Mouse (Mus musculus) cerebellum, adult 9-10 months (tissue): ENCODE measurements around the gene Mars2.
A peak's percentile ranks its signal among the peaks of the same experiment; 100 is the strongest.

Experiments
- DNase-seq: peaks from one replicate; pipeline ENCODE4 v3.0.0; 2022

The Mars2 gene

GRCm38 (mm10) chr1:55236890-55237642 is at the start of gene Mars2:
Mars2 (plus strand) TSS chr1:55237177.
- DNase-seq, result peak; percentile 91

DNA sequence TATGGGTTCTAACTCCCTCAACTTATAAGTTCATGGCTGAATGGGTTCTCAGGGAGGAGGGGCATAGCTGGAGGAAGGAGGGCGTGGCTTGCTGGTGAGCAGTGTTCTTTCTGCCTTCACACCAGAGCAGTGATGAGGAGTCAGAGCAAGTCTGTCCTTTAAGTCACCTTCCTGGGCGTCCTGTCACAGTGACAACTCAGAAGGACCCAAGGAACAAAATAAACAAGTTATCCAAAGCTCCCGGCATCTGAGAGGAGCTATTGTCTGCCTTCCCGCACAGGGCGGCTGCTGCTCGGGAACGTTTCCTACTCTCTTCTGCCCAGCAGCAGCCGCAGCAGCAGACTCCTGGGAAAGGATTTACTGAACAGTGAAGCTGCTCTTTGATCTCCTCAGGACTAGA is 45.0 kb upstream of the Mars2 start:
- DNase-seq, result no peak

DNA sequence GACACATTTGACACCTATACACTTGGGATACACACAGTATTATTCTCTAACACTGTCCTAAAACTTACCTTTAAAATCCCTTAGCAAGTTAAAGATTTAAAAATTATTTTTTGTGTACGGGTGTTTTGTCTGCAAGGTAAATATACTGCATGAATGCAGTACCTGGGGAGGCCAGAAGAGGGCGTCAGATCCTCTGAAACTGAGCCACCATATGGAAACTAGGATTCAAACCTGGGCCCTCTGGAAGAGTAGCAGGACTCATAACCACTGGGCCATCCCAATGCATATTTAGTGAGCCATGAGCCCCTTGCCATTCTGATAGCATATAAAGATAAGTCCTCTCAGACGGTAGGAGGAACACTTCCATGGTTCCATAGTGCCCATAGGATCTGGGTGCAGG is 44.2 kb upstream of the Mars2 start:
- no peak for DNase-seq

DNA sequence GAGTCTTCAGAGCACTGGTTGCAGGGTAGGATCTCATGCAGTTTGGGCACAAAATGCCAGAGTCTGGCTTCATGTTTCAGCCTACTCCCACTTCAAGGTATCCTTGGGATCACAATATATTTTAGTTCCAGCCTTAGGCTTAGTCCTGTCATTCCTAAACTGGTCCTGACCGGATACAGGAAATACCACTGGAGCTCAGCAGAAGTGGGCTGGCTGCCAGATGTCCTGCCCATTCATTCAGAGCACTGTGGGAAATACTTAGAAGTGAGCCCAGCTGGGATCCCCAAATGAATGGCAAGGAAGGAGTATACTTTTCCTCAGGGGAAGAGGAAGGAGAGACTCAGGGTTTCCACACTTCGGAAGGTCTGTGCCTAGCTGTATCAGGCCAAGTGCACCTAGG is 43.7 kb upstream of the Mars2 start:
- no peak for DNase-seq

GRCm38 (mm10) chr1:55194064-55194915 is 42.7 kb upstream of the Mars2 start:
- peak; percentile 8 for DNase-seq

DNA sequence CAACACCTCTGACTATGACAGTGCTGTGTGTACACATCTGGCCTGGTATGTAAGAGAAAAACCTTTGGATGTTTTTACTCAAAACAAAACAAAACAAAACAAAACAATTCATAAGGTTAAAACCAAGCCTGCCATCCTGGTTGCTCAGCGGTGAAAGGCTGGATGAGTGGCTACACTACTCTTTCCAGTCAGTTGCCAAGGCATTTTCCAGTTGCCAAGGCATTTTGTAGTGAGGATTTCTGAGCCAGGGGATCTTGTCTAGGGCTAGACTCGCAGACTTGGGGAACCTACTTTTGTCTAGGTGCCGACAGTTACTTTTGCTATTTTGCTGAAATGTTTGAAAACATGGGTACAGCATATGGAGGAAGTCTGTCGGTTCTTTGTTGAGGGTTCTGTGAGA is 42.0 kb upstream of the Mars2 start:
- DNase-seq, result no peak

DNA sequence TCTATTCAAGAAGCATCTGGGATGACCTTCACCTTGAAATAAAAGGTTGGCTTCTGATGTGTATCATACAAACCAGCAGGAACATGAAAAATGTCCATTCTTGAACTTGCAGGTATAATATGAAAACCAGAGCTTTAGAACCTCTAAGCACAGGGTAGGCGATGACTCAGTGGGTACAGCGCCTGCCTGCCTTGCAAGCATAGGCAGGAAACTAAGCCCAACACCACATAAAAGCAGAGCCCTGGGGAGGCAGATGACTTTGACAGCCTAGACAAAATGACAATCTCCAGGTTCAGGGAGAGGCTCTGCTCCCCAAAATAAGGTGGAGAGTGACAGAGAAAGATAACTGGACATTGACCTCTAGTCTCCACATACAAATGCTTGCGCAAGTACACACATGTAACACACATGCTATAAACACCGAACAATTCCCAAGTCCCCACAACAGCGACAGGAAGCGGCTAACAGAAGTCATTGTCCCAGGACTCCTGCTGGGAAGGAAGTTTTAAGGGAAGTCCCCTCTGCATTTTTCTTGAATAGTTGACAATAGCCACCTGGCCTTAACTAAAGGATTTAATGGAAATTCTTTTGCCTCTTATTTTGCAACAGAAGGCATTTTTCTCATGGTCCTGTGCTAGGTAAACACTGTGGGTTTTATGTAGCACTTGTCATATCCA is 40.5 kb upstream of the Mars2 start:
- no peak for DNase-seq

DNA sequence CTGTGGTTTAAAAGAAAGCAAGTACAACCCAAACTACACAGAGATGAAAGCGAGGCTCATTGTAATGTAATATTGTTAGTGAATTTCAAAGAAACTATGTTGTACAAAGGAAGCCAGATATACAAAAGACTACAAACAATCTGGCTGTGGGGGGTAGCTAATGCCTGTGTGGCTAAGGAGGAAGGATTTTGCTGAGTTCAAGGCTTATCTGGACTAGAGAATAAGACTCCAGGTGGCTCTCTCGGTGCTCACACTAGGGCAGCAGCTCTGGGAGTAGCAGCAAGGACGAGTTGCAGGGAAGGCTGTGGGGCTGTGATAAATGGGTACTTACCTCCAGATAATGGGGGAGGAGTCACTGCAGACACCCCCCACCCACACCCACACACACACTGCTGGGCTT is 38.3 kb upstream of the Mars2 start:
- DNase-seq, result no peak

DNA sequence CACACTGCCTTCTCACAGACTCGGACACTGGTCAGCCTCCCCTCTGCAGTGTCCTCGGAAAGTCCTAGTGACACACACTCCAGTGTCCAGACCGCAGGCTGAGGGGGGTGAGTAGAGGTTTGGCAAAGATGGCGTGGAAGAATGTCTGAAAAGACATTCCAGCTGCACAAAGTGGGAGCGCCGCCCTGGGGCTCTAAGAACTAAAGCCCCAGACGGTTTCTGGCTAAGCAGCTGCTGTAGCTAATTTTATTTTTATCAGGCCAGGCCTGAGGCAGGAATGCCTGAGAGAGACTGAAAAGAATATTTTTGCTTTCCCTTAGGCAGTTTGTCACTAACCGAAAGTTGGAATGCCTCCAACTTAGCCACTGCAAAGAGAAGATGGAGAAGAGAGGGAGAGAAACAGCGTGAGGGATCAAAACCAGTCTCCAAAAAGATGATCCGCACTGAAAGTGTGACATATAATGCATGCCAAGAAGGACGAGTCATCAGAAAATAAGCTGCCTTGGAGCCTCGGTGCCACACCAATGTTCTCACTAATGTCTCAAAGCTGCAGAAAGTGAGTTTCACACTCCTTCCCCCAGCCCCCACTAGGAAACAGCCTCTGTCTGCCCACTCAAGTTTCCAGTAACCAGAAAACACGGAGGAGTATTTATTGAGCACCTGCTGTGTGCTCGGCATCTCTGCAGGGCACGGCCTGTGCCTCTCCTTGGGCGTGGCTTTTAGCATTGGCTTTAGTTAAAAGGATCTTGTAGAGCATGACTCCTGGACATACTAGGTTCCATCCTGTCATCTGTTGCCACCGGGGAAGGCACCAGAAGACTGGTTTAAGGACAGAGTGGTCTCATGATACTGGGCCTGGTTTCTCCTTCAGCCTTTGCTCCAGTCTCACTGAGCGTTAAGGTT is 34.9 kb upstream of the Mars2 start:
- DNase-seq, result peak; percentile 9

GRCm38 (mm10) chr1:55205808-55206327 is 31.1 kb upstream of the Mars2 start:
- DNase-seq, result no peak

DNA sequence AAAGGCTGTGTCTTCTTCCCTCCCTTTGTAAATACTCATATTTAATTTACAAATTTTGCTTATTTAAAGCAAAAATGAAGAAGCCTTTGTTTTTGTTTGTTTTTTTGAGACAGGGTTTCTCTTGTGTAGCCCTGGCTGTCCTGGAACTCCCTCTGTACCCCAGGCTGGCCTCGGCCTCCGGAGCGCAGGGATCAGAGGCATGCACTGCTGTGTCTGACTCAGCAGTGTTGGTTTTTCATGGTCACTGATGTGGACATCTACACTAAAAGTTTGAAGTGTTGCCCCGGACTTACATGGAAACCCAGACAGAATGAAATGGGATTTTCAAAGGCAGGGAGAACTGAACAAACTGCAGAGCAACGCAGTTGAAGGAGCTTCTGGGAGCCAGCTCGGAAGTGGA is 29.4 kb upstream of the Mars2 start:
- DNase-seq, result no peak

DNA sequence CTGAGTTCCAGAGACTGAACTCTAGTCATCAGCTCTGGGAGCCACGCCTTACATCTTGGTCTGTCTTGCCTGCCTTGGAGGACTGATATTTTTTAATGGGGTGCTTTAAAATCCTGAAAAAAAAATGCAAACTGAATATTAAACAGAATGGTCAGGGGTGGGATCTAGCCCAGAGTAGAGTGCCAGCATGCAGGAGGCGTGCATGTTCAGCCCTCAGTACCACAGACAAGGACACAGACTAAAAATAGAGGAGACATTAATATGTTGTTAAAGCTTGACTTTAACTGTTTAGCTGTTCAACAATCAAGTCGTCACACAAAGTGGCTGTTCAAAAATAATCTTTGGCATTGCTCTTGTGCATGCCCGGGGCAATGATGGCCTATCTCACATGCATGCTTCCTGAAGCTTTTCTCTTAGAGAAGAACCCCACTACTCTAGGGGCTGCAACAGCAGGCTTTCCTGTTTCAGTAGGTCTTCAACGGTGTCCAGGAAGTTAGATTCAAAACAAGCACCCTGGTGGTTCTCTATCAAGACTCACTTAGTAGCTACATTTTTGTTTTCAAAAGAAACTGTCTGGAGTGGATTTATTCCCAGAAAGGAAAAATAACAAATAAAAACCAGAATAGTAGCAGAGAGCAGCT is 28.4 kb upstream of the Mars2 start:
- no peak for DNase-seq

DNA sequence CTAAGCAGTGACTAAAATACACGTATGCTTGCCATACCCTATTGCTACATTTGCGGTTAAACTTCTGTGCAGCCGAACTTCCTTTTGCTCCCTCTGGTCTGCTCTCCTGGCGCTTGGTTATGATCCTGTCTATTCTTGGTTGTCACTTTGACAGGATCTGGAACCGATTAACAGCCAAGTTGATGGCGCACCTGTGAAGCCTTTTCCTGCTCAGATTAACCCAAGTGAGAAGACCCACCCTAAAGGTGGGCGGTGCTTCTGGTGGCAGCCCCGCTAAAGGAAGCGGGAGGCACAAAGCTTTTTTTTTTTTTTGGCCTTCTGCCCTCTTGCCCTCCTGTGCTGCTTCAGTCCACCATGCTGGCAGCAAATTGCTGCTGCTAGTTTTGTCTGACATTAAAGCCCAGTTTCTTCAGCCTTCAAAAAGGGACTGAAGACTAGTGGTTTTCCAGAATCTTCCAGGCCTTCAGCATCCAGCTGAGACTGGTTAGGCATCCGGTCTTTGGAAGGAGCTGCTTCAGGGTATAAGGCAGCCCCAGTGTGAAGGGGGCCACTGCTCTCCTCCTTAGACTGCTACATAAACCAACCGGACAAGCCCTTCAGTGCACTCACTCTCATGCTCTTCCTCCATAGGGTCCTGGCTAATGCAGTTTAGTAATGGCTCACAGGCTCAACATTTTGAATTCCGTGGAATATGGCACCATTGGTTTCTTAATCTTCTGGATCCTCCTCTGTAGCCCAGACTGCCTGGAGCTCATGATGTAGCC is 26.6 kb upstream of the Mars2 start:
- DNase-seq, result no peak

GRCm38 (mm10) chr1:55211081-55211480 is 25.9 kb upstream of the Mars2 start:
- no peak for DNase-seq

GRCm38 (mm10) chr1:55212771-55213170 is 24.2 kb upstream of the Mars2 start:
- no peak for DNase-seq

DNA sequence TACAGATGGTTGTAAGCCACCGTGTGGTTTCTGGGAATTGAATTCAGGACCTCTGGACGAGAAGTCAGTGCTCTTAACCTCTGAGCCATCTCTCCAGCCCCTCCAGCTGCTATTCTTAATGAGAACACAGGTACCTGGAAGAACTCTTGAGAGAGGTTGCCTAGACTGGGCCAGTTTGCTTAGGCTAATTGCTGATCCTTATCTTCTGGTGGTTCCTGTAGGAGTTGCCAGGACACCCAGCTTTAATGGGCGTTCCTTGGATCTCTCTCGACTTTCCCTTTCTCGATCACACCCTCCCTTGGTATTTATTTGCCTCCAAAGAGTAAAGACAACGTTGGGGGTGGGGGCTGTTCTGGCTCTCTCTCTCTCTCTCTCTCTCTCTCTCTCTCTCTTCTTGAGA is 23.5 kb upstream of the Mars2 start:
- no peak for DNase-seq

DNA sequence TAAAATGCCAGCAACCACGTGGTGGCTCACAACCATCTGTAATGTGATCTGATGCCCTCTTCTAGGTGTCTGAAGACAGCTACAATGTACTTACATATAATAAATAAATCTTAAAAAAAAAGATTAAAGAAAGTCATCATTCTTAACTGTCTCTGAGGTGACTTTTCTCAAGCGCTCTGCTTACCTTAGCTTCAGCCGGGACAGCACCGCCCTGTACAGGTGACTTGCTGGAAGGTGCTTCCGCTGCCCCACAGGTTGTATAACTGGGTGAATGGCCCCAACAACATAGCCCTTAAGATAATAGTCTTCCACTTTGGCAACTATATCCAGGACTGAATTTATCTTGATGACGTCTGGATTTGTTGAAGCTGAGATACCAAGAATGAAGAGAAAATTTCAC is 23.0 kb upstream of the Mars2 start:
- no peak for DNase-seq

DNA sequence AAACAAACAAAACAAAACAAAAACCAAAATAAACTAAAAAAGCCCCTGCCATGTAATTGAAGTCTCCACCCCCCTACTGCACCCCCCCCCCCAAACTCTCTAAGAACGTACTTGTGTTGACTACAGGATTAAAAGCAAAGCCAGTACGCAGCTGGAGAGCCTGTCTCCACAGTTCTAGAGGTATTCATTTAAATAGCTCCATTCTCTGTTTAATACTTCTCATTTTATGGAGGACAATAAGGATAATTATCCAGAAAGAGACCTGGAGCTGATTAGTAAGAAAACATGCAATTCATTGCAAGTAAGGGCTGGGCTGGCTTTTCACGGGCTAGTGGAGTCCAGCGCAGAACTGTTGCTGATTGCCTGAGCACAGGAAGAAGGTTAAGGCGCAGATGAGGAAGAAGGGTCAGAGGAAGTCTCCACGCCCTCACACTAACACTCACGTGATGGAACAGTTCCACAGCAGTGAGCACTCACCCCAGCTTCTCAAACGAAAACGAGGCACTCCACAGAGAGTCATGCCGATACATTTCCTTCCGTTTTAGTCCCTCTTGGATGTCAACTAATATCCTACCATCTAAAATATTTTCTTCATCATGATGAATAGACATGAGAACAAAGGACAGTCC is 21.7 kb upstream of the Mars2 start:
- no peak for DNase-seq

DNA sequence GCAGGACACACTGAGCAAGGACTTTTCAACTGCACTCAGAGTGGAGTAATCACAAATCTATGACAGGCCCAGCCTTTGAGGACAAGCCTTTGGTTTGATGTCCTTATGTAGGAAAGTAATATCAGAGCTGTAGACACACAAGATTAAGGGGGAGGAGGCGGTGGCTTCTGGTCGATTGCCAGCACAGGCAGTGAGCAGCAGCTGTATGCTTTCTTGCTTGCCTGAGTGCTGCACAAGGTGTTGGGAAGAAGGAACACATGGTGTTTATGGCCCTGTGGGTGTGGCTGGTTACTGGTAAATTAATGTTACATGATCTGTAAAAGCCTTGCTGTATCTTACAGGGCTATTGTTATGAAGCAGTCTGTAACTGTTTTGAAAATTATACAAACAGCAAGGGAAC is 19.8 kb upstream of the Mars2 start:
- no peak for DNase-seq

DNA sequence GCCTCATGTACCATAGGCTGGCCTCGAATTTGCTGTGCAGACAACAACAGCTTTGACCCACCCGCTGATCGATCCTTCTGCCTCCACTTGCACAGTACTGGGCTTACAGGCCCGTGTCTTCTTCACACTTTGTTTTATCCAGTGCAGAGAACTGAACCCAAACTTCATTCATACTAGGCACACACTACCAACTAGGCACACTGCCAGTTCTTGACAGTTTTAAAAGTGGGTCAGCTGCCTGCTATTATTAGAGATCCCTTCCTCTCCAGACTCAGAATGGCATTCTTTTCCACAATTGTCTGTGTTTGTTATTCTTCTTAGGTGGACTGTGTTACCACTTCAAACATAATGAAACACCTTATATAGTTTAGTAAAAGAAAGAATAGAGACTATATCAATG is 15.6 kb upstream of the Mars2 start:
- peak; percentile 37 for DNase-seq

GRCm38 (mm10) chr1:55223026-55223425 is 14.0 kb upstream of the Mars2 start:
- no peak for DNase-seq
